Mouse (Mus musculus): ENCODE measurements around the gene Rtn4rl2. TPM values are rescaled to one million over a fixed set of nuclear protein-coding genes. Genes with fewer than 3 reads are reported as not detected.

Rtn4rl2 gene
- total RNA-seq, 1 experiment, result 0.80 TPM

GRCm38 (mm10) chr2:84883084-84883483 is 3.4 kb downstream of the Rtn4rl2 start:
- DNase-seq (ENCODE audit: low read depth, low spot score), result no peak
- Histone ChIP-seq H3K9ac (ENCODE audit: insufficient read depth, low read depth, low read length, poor library complexity, severe bottlenecking) (no peak overlapping the region), H3K4me3 (ENCODE audit: insufficient read depth in 1 of 2, low read depth in 1 of 2, low read length in 2 of 2, poor library complexity in 1 of 2, severe bottlenecking in 1 of 2) (no peak overlapping the region), H3K27ac (ENCODE audit: insufficient read depth, low read depth, low read length, poor library complexity, severe bottlenecking) (no peak overlapping the region), H3K4me1 (ENCODE audit: control insufficient read depth in 2 of 2, insufficient read depth in 2 of 2, low read length in 2 of 2, poor library complexity in 1 of 2) (peaks cover 0 to 10% of the 10 kb centered on the region in 2 experiments; a peak in 2 of 4 replicates), H3K36me3 (ENCODE audit: control insufficient read depth, insufficient read depth, low read length, poor library complexity, severe bottlenecking) (no peaks in the 10 kb centered on the region), H3K9me3 (ENCODE audit: control insufficient read depth, insufficient read depth, low read depth, low read length) (no peaks in the 10 kb centered on the region)
- TF ChIP-seq CHD2 (IDR thresholded peaks at IDR 0.05; ENCODE audit: low read depth, low read length), result no peak
- TF ChIP-seq ZC3H11A (IDR thresholded peaks at IDR 0.05; ENCODE audit: borderline replicate concordance, low read depth, low read length), result no peak
- in situ Hi-C loops (cut with MboI; ENCODE audit: low sequenced_read_pairs in 2 of 2, unreplicated experiment in 2 of 2), result no loop called here

- Histone ChIP-seq H3K27ac (ENCODE audit: insufficient read depth, low read depth, low read length, poor library complexity, severe bottlenecking) (no peak overlapping the region), H3K36me3 (ENCODE audit: control insufficient read depth, insufficient read depth, low read length, poor library complexity, severe bottlenecking) (no peaks in the 10 kb centered on the region), H3K4me1 (ENCODE audit: control insufficient read depth in 2 of 2, insufficient read depth in 2 of 2, low read length in 2 of 2, poor library complexity in 1 of 2) (peaks cover 0 to 8% of the 10 kb centered on the region in 2 experiments; a peak in 2 of 4 replicates), H3K4me3 (ENCODE audit: insufficient read depth in 1 of 2, low read depth in 1 of 2, low read length in 2 of 2, poor library complexity in 1 of 2, severe bottlenecking in 1 of 2) (peak overlapping the region in 1 of 2 experiments; percentile 32; a peak in 1 of 4 replicates), H3K9ac (ENCODE audit: insufficient read depth, low read depth, low read length, poor library complexity, severe bottlenecking) (no peak overlapping the region), H3K9me3 (ENCODE audit: control insufficient read depth, insufficient read depth, low read depth, low read length) (no peaks in the 10 kb centered on the region)
- DNase-seq (ENCODE audit: low read depth, low spot score), result no peak
- TF ChIP-seq MAFK (IDR thresholded peaks at IDR 0.05; ENCODE audit: insufficient read depth, low read depth, low read length), result no peak
- no peak for TF ChIP-seq ZNF384 (IDR thresholded peaks at IDR 0.05; ENCODE audit: low read depth, low read length)
- TF ChIP-seq CHD2 (IDR thresholded peaks at IDR 0.05; ENCODE audit: low read depth, low read length), result no peak
- TF ChIP-seq HCFC1 (IDR thresholded peaks at IDR 0.05; ENCODE audit: borderline replicate concordance, insufficient read depth, low read length), result no peak
- no peak for TF ChIP-seq ZC3H11A (IDR thresholded peaks at IDR 0.05; ENCODE audit: borderline replicate concordance, low read depth, low read length)
- in situ Hi-C loops (cut with MboI; ENCODE audit: low sequenced_read_pairs in 2 of 2, unreplicated experiment in 2 of 2), result no loop called here
Measured at GRCm38 (mm10) chr2:84882606-84883005, 3.9 kb downstream of the Rtn4rl2 start.

- DNase-seq (ENCODE audit: low read depth, low spot score), result no peak
- Histone ChIP-seq H3K9ac (ENCODE audit: insufficient read depth, low read depth, low read length, poor library complexity, severe bottlenecking) (no peak overlapping the region), H3K36me3 (ENCODE audit: control insufficient read depth, insufficient read depth, low read length, poor library complexity, severe bottlenecking) (no peaks in the 10 kb centered on the region), H3K4me3 (ENCODE audit: insufficient read depth in 1 of 2, low read depth in 1 of 2, low read length in 2 of 2, poor library complexity in 1 of 2, severe bottlenecking in 1 of 2) (no peak overlapping the region), H3K27ac (ENCODE audit: insufficient read depth, low read depth, low read length, poor library complexity, severe bottlenecking) (no peak overlapping the region), H3K4me1 (ENCODE audit: control insufficient read depth in 2 of 2, insufficient read depth in 2 of 2, low read length in 2 of 2, poor library complexity in 1 of 2) (peaks cover 0 to 3% of the 10 kb centered on the region in 2 experiments; a peak in 2 of 4 replicates), H3K9me3 (ENCODE audit: control insufficient read depth, insufficient read depth, low read depth, low read length) (no peaks in the 10 kb centered on the region)
- TF ChIP-seq MAFK (IDR thresholded peaks at IDR 0.05; ENCODE audit: insufficient read depth, low read depth, low read length) (no peak), ZNF384 (IDR thresholded peaks at IDR 0.05; ENCODE audit: low read depth, low read length) (no peak), ZC3H11A (IDR thresholded peaks at IDR 0.05; ENCODE audit: borderline replicate concordance, low read depth, low read length) (no peak), CHD2 (IDR thresholded peaks at IDR 0.05; ENCODE audit: low read depth, low read length) (no peak), HCFC1 (IDR thresholded peaks at IDR 0.05; ENCODE audit: borderline replicate concordance, insufficient read depth, low read length) (no peak)
- in situ Hi-C loops (cut with MboI; ENCODE audit: low sequenced_read_pairs in 2 of 2, unreplicated experiment in 2 of 2), result no loop called here
Measured at GRCm38 (mm10) chr2:84880590-84880989, 5.9 kb downstream of the Rtn4rl2 start.

- in situ Hi-C loops (cut with MboI; ENCODE audit: low sequenced_read_pairs in 2 of 2, unreplicated experiment in 2 of 2), result no loop called here
Measured at GRCm38 (mm10) chr2:84875842-84876241, 10.7 kb downstream of the Rtn4rl2 start.

GRCm38 (mm10) chr2:84872105-84872716 is 14.3 kb downstream of the Rtn4rl2 start:
- peak overlapping the region; percentile 43 to 65 for H3K4me3 ChIP-seq (ENCODE audit: insufficient read depth in 1 of 2, low read depth in 1 of 2, low read length in 2 of 2, poor library complexity in 1 of 2, severe bottlenecking in 1 of 2)
- TF ChIP-seq MAFK (IDR thresholded peaks at IDR 0.05; ENCODE audit: insufficient read depth, low read depth, low read length), result no peak
- TF ChIP-seq ZNF384 (IDR thresholded peaks at IDR 0.05; ENCODE audit: low read depth, low read length), result no peak
- TF ChIP-seq ZC3H11A (IDR thresholded peaks at IDR 0.05; ENCODE audit: borderline replicate concordance, low read depth, low read length), result no peak
- TF ChIP-seq HCFC1 (IDR thresholded peaks at IDR 0.05; ENCODE audit: borderline replicate concordance, insufficient read depth, low read length), result no peak
- TF ChIP-seq CHD2 (IDR thresholded peaks at IDR 0.05; ENCODE audit: low read depth, low read length), result no peak
- H3K27ac ChIP-seq (ENCODE audit: insufficient read depth, low read depth, low read length, poor library complexity, severe bottlenecking), result no peak overlapping the region
- H3K9ac ChIP-seq (ENCODE audit: insufficient read depth, low read depth, low read length, poor library complexity, severe bottlenecking), result peak overlapping the region; percentile 42; the same call in 1 of the 2 replicates
- no peaks in the 10 kb centered on the region for H3K36me3 ChIP-seq (ENCODE audit: control insufficient read depth, insufficient read depth, low read length, poor library complexity, severe bottlenecking)
- H3K9me3 ChIP-seq (ENCODE audit: control insufficient read depth, insufficient read depth, low read depth, low read length), result no peaks in the 10 kb centered on the region
- H3K4me1 ChIP-seq (ENCODE audit: control insufficient read depth in 2 of 2, insufficient read depth in 2 of 2, low read length in 2 of 2, poor library complexity in 1 of 2), result no peaks in the 10 kb centered on the region
- in situ Hi-C loops (cut with MboI; ENCODE audit: low sequenced_read_pairs in 2 of 2, unreplicated experiment in 2 of 2), result no loop called here
- DNase-seq (ENCODE audit: low read depth, low spot score), result no peak

More at GRCm38 (mm10) chr2:84875842-84876241, 10.7 kb downstream of the Rtn4rl2 start:
- no peak overlapping the region for H3K4me3 ChIP-seq (ENCODE audit: insufficient read depth in 1 of 2, low read depth in 1 of 2, low read length in 2 of 2, poor library complexity in 1 of 2, severe bottlenecking in 1 of 2)
- H3K9me3 ChIP-seq (ENCODE audit: control insufficient read depth, insufficient read depth, low read depth, low read length), result no peaks in the 10 kb centered on the region
- DNase-seq (ENCODE audit: low read depth, low spot score), result no peak
- H3K27ac ChIP-seq (ENCODE audit: insufficient read depth, low read depth, low read length, poor library complexity, severe bottlenecking), result no peak overlapping the region
- no peak overlapping the region for H3K9ac ChIP-seq (ENCODE audit: insufficient read depth, low read depth, low read length, poor library complexity, severe bottlenecking)
- peak; percentile 86 for TF ChIP-seq ZNF384 (IDR thresholded peaks at IDR 0.05; ENCODE audit: low read depth, low read length)
- no peak for TF ChIP-seq CHD2 (IDR thresholded peaks at IDR 0.05; ENCODE audit: low read depth, low read length)
- H3K36me3 ChIP-seq (ENCODE audit: control insufficient read depth, insufficient read depth, low read length, poor library complexity, severe bottlenecking), result no peaks in the 10 kb centered on the region
- H3K4me1 ChIP-seq (ENCODE audit: control insufficient read depth in 2 of 2, insufficient read depth in 2 of 2, low read length in 2 of 2, poor library complexity in 1 of 2), result no peaks in the 10 kb centered on the region
